Comparison of ENCODE assay signal across 19 mouse cellular contexts in the genomic region with DNA sequence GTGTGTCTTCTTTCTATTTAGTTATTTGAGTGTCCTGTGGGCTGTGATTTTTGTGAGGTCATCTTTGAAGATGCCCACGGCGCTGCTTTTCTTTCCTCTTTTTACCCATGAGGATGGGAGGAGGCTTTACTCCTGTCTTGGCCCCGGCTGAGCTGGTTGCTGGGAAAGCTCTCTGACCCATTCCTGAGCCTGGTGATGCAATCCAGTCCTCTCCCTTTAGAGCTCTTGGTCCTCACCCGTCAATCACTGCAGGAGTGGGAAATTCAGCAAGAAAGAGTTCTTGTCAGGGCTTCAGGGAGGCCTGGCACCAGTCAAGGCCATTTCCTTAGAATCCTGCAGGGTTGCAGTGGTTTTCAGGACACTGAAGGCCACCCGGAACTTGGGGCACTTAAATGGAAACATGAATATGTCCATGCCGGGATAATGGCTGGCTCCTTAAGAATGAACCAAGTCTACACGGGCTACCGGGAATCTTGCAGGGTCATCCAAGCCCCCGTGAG. TPM values are rescaled to one million over a fixed set of nuclear protein-coding genes. Genes with fewer than 3 reads are reported as not detected.
A peak's percentile ranks its signal among the peaks of the same experiment; 100 is the strongest.
DNase-seq lines count a peak whose midpoint lies in the region; TF ChIP-seq lines count a peak whose summit lies in the region.
"Had no signal": no experiment of that assay in that cellular context is flagged by ENCODE, and none has a peak within 500 bp of the region (broad histone marks: within the 10 kb centered on the region; RNA-seq: fewer than 3 reads in every experiment).

No protein-coding gene starts in this region.

- intact Hi-C loops in left cerebral cortex, adult 2 months (cut with DNase I) = no loop called here

- no peak overlapping the region for H3K27ac ChIP-seq in left cerebral cortex, adult 2 months
- H3K27ac ChIP-seq: forebrain, embryonic 13.5 days; heart, embryonic 10.5 days; hindbrain, embryonic 14.5 days; intestine, embryonic 15.5 days had no signal

- H3K4me3 ChIP-seq in left cerebral cortex, adult 2 months = no peak overlapping the region
- H3K4me3 ChIP-seq: embryonic facial prominence, embryonic 10.5 days; forebrain, embryonic 13.5 days; heart, embryonic 10.5 days; intestine, embryonic 15.5 days had no signal

- no peak for TF ChIP-seq CTCF in left cerebral cortex, adult 2 months (IDR thresholded peaks at IDR 0.05)

- peak; percentile 51 for DNase-seq in adrenal gland, adult 2 months
- no peak for DNase-seq in adrenal gland, adult 18-20 months (ENCODE audit: low spot score in 2 of 2)
- DNase-seq in NIH3T3 (ENCODE audit: low read depth) = peak; percentile 55
- DNase-seq in adrenal gland, postnatal 14 days = peak; percentile 55
- no peak for DNase-seq in cerebellum, adult 9-11 months
- no peak for DNase-seq in ovary, postnatal 36 days (ENCODE audit: low spot score)
- DNase-seq in left cerebral cortex, adult 2 months (ENCODE audit: extremely low spot score in 1 of 2, low spot score in 2 of 2) = no peak
- DNase-seq: cerebellum, adult 11 months; cerebellum, adult 9-10 months; forebrain, postnatal 0 days; gastrocnemius, postnatal 36 days; heart, adult 11 months; heart, postnatal 10 days; kidney, adult 2 months had no signal

RNA-seq across cellular contexts. Expression of gene Asb1, which starts 55.2 kb away (rescaled TPM):
- 10 to 100 TPM; 17.8 to 22.0 TPM for total RNA-seq in adrenal gland, adult 2 months (2021)
- polyA plus RNA-seq in adrenal gland, adult 2 months (2012; rRNA removed) = 4.2 and 6.6 TPM in 2 replicates
- total RNA-seq in adrenal gland, adult 18-20 months (2021) = 10 to 100 TPM; 19.4 TPM
- 20.6 and 21.7 TPM in 2 replicates for total RNA-seq in adrenal gland, postnatal 14 days (2021)
- 10 to 100 TPM; 38.1 to 40.7 TPM for total RNA-seq in left cerebral cortex, adult 2 months (2021)

Comparison
In these comparisons a context has a peak if more than half of its experiments do, and no peak if none do; other contexts are left out.
1. DNase-seq: peak in adrenal gland, adult 2 months (single experiment), NIH3T3 (single experiment) and adrenal gland, postnatal 14 days (single experiment); none in adrenal gland, adult 18-20 months (0 of 2), cerebellum, adult 9-11 months (single experiment), ovary, postnatal 36 days (single experiment) and left cerebral cortex, adult 2 months (0 of 2).